ENCODE assay signal across 10 mouse cellular contexts in the genomic region with DNA sequence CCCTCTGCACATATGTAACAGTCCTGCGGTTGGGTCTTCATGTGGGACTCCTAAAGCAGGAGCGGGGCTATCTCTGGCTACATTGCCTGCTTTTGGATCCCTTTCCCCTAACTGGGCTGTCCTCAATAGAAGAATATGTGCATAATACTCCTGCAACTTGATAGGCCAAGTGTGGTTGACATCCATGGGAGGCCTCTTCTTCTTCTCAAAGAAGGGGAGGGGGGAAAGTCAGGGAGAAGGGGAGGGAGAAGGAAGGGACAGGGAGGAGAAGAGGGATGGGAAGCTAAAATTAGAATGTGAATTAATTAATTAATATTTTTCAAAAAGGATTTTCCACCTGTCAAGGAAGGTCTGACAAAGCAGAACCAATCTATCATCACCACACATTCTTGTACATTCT.
A peak's percentile ranks its signal among the peaks of the same experiment; 100 is the strongest.
DNase-seq lines count a peak whose midpoint lies in the region; ATAC-seq lines count a peak whose summit lies in the region.
"Had no signal": no experiment of that assay in that cellular context is flagged by ENCODE, and none has a peak within 500 bp of the region (broad histone marks: within the 10 kb centered on the region; RNA-seq: fewer than 3 reads in every experiment).

No protein-coding gene starts in this region.

- no peak for DNase-seq in forebrain, embryonic 14.5 days (ENCODE audit: low spot score)
- no peak for DNase-seq in midbrain, embryonic 10.5 days (ENCODE audit: low spot score)
- no peak for DNase-seq in lung, postnatal 36 days
- no peak for DNase-seq in frontal cortex, postnatal 25 days (ENCODE audit: low spot score in 2 of 2)
- DNase-seq: adrenal gland, postnatal 25 days; liver, embryonic 13.5 days had no signal

- peak overlapping the region; percentile 92 for H3K27ac ChIP-seq in forebrain, embryonic 14.5 days (ENCODE audit: low read depth, low read length)
- peak overlapping the region; percentile 87 for H3K27ac ChIP-seq in midbrain, embryonic 10.5 days (replicated peaks)
- H3K27ac ChIP-seq in neural tube, embryonic 15.5 days (replicated peaks), result peak overlapping the region; percentile 81
- no peak overlapping the region for H3K27ac ChIP-seq in heart, embryonic 12.5 days (ENCODE audit: poor library complexity, severe bottlenecking)
- H3K27ac ChIP-seq: liver, embryonic 13.5 days had no signal

- H3K4me3 ChIP-seq in megakaryocyte, embryonic 14.5 days (replicated peaks), result peak overlapping the region; percentile 87
- no peak overlapping the region for H3K4me3 ChIP-seq in forebrain, embryonic 14.5 days (ENCODE audit: low read depth, low read length)
- no peak overlapping the region for H3K4me3 ChIP-seq in midbrain, embryonic 10.5 days
- H3K4me3 ChIP-seq in neural tube, embryonic 15.5 days (replicated peaks), result no peak overlapping the region
- no peak overlapping the region for H3K4me3 ChIP-seq in heart, embryonic 12.5 days
- H3K4me3 ChIP-seq: liver, embryonic 13.5 days had no signal

- H3K36me3 ChIP-seq in megakaryocyte, embryonic 14.5 days (replicated peaks; ENCODE audit: low read length), result no peaks in the 10 kb centered on the region
- H3K36me3 ChIP-seq in forebrain, embryonic 14.5 days (ENCODE audit: control insufficient read depth, insufficient read depth, low read length), result no peaks in the 10 kb centered on the region
- 0 out of 2 replicates have a peak, but pooled peaks cover 3% of the 10 kb centered on the region for H3K36me3 ChIP-seq in midbrain, embryonic 10.5 days
- H3K36me3 ChIP-seq in neural tube, embryonic 15.5 days, result 0 out of 2 replicates have a peak, but pooled peaks cover 3% of the 10 kb centered on the region
- no peaks in the 10 kb centered on the region for H3K36me3 ChIP-seq in heart, embryonic 12.5 days
- H3K36me3 ChIP-seq: liver, embryonic 13.5 days had no signal

- H3K9me3 ChIP-seq in megakaryocyte, embryonic 14.5 days, result no peaks in the 10 kb centered on the region
- no peaks in the 10 kb centered on the region for H3K9me3 ChIP-seq in forebrain, embryonic 14.5 days (replicated peaks; ENCODE audit: control insufficient read depth, low read length)
- H3K9me3 ChIP-seq in midbrain, embryonic 10.5 days (replicated peaks), result no peaks in the 10 kb centered on the region
- no peaks in the 10 kb centered on the region for H3K9me3 ChIP-seq in neural tube, embryonic 15.5 days (replicated peaks)
- H3K9me3 ChIP-seq in heart, embryonic 12.5 days (replicated peaks), result 0 out of 2 replicates have a peak, but pooled peaks cover 2% of the 10 kb centered on the region
- H3K9me3 ChIP-seq: liver, embryonic 13.5 days had no signal

- H3K9ac ChIP-seq in forebrain, embryonic 14.5 days (ENCODE audit: low read length), result peak overlapping the region; percentile 56; the same call in 1 of the 2 replicates
- no peak overlapping the region for H3K9ac ChIP-seq in neural tube, embryonic 15.5 days (replicated peaks)
- no peak overlapping the region for H3K9ac ChIP-seq in heart, embryonic 12.5 days
- H3K9ac ChIP-seq: liver, embryonic 13.5 days had no signal

- H3K27me3 ChIP-seq in megakaryocyte, embryonic 14.5 days (replicated peaks), result no peaks in the 10 kb centered on the region
- no peaks in the 10 kb centered on the region for H3K27me3 ChIP-seq in forebrain, embryonic 14.5 days (replicated peaks; ENCODE audit: control insufficient read depth, insufficient read depth, low read length)
- H3K27me3 ChIP-seq in midbrain, embryonic 10.5 days (ENCODE audit: low read depth, poor library complexity, severe bottlenecking), result no peaks in the 10 kb centered on the region
- H3K27me3 ChIP-seq in neural tube, embryonic 15.5 days (replicated peaks), result no peaks in the 10 kb centered on the region
- no peaks in the 10 kb centered on the region for H3K27me3 ChIP-seq in heart, embryonic 12.5 days (replicated peaks)
- H3K27me3 ChIP-seq: liver, embryonic 13.5 days had no signal

- peaks cover 56% of the 10 kb centered on the region for H3K4me1 ChIP-seq in megakaryocyte, embryonic 14.5 days
- peaks cover 7% of the 10 kb centered on the region; the same call in 1 of the 2 replicates for H3K4me1 ChIP-seq in forebrain, embryonic 14.5 days (ENCODE audit: control insufficient read depth, insufficient read depth, low read length)
- peaks cover 24% of the 10 kb centered on the region for H3K4me1 ChIP-seq in midbrain, embryonic 10.5 days
- peaks cover 16% of the 10 kb centered on the region for H3K4me1 ChIP-seq in neural tube, embryonic 15.5 days
- H3K4me1 ChIP-seq in heart, embryonic 12.5 days (replicated peaks), result peaks cover 11% of the 10 kb centered on the region; the same call in 1 of the 2 replicates

- 100% methylated on average over 2 of the region's 2 CpGs for WGBS in forebrain, embryonic 14.5 days
- 98% methylated on average over 2 of the region's 2 CpGs for WGBS in midbrain, embryonic 10.5 days
- 92% methylated on average over 2 of the region's 2 CpGs for WGBS in neural tube, embryonic 15.5 days
- 93% methylated on average over 2 of the region's 2 CpGs for WGBS in heart, embryonic 12.5 days

- no peak for ATAC-seq in megakaryocyte, adult 5-6 weeks (ENCODE audit: poor library complexity, severe bottlenecking)
- peak; percentile 25 for ATAC-seq in forebrain, embryonic 14.5 days
- ATAC-seq in neural tube, embryonic 15.5 days (ENCODE audit: low FRiP score), result no peak
- ATAC-seq in heart, embryonic 12.5 days (ENCODE audit: insufficient number of reproducible peaks, low FRiP score), result no peak

- no peak overlapping the region for H3K4me2 ChIP-seq in forebrain, embryonic 14.5 days (ENCODE audit: low read length)
- no peak overlapping the region for H3K4me2 ChIP-seq in neural tube, embryonic 15.5 days
- no peak overlapping the region for H3K4me2 ChIP-seq in heart, embryonic 12.5 days
- H3K4me2 ChIP-seq: liver, embryonic 13.5 days had no signal
